Mouse (Mus musculus) cerebellum, adult 11 months (tissue): ENCODE data around the gene Pik3r5.

Experiments used
- DNase-seq: peaks from one replicate; pipeline ENCODE4 v3.0.0; 2022

The Pik3r5 gene

DNA sequence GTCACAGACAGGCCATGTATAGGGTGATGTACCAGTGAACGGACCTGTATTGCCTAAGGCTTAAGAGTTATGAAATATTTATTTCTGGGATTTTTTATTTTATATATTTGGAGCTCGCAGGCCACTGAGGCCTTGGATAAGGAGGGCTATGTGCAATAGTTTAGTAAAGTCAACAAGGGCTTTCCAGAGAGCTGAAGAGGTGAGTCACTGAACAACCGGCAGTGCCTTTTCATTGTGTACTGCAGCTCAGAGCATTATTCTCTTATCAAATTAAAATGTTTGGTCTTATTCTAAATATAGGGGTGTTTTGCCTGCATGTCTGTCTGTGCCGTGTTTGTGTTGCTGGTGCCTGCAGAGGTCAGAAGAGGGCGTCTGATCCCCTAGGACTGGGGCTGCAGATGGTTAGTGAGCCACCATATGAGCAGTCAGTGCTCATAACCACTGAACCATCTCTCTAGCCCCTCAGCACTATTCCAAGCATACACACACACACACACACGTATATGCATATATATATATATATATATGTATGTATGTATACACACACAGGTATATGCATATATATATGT, 56.4 kb downstream of the Pik3r5 start:
- no peak for DNase-seq

DNA sequence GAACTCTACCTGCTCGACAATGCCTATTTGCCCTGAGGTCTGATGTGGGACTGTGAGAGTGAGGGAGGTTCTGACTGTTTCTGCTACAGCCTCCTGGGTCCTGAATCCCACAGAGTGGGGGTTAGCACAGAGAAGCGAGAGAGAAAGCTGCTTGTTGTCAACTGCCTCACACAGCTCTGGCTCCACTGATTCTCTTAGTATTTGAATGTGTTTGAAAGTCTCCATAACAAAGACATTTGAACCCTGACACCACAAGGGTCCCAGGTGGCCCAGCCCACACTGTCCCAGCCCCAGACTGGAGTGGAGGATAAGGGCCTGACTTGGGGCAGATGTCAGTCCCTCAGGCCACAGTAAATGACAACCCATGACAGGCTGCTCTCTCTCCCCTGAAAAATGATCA, 57.3 kb downstream of the Pik3r5 start:
- no peak for DNase-seq

DNA sequence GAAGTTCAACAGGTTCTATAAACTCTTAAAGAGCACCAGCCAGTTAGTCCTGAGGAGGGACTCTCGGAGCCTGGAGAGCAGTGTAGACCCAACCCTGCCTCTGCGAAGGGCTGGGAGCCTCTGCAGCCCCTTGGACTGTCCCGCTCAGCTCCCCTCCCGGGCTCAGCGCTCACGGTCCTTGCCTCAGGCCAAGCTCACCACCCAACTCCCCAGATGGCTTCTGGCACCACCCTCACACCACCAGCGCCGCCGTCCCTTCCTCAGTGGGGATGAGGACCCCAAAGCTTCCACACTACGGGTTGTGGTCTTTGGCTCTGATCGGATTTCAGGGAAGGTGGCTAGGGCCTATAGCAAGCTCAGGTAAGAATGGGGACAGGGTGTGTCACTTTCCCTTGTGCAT, 60.7 kb downstream of the Pik3r5 start:
- no peak for DNase-seq

DNA sequence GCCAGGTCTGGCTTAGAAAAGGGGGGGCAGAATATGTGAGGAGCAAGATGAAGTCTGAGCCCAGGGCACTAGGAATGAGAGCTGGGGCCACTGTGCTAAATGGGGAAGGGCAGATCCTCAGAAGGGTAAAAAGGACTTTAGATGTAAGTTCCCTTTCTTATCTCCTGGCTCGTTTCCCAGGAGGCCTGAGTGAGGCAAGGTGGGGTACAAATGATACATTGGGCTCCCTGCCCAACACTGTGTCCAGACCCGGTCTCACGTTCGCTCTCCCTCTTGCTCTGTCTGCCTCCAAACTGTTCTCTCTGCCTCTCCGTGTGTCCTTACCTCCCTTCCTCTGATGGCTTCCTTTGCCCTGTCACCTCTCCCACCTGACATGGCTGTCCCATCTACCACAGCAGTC, 61.8 kb downstream of the Pik3r5 start:
- DNase-seq = no peak

DNA sequence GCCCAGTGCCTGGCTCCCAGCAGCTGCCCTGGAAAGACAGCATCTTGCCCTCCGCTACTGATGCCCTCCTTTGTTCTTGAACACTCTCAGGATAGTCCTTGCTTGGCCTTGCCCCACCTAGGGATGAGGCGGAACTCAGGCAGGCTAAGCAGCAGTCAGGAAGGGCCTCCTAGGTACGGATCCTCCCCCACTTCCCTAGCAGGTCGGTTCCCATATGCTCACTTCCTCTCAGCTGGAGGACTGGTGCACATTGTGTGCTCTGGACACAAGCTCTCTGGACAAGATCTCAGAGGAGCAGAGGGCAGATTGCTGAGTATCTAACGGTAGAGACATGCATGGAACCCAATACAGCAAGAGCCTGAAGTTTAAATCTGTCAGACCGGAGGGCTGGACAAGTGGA, 65.2 kb downstream of the Pik3r5 start:
- DNase-seq = no peak

DNA sequence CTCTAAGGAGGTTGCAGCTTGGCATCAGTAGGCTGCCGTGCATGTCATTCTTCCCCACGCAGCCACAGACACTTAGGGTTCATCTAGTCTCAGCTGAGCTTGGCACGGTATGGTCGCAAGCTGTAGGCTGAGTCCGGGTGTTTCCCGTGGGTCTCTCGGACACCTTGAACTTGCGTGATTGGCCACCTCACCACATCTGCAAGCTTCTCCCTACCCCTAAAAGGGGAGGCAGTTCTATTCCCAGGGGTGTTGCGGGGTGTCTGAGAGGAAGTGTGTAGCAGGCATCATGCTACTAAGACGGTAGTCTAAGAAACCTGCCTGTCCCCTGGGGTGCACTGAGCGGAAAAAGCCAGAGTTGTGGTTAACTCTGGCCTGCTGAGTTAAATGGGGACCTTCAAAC, 66.6 kb downstream of the Pik3r5 start:
- DNase-seq = no peak

DNA sequence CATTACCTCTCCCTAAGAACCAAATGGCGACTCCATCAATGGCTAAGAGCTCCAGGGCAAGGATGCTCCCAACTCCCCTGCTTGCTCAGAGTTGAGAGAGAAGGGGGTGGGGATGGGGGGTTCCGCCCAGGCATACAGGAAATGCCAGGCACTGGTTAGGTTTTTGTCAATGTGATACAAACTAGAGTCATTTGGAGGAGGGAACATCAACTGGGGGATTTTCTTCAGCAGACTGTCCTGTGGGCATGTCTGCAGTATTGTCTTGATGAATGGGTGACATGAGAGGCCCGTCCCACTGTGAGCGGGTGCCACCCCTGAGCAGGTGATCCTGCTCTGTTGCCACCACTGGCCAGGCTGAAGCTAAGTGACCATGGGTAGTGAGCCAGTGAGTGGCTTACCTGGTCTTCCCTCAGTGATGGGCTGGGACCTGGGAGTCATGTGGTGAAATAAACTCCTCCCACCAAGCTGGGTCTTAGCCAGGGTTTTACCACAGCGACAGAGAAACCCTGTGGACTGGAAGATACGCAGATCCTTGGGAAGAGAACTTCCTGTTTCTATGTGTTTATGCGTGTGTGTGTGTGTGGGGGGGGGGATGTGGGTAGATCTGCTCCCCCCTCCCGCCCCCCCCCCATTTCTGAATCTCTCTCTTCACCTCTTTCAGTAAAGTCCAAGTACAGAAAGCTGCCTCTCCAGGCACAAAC, 67.2 kb downstream of the Pik3r5 start:
- DNase-seq = no peak

DNA sequence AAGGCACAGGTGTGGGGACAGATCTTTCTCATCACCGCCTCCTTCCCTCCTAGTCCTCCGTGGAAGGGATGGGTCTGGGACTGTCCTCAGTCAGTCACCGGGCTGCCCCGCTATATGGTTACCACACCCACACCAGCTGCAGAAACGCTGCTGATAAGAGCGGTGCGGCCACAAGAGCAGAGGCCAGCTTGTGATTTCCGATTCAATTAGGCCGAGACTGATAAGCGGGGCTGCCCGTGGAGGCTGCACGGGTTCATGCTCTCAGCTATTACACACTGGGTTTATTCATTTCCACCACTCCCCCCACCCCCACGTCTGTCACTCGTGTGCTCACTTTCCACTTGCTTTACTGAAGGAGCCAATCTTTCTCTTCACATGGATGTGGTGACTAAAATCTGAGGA, 69.0 kb downstream of the Pik3r5 start:
- no peak for DNase-seq

DNA sequence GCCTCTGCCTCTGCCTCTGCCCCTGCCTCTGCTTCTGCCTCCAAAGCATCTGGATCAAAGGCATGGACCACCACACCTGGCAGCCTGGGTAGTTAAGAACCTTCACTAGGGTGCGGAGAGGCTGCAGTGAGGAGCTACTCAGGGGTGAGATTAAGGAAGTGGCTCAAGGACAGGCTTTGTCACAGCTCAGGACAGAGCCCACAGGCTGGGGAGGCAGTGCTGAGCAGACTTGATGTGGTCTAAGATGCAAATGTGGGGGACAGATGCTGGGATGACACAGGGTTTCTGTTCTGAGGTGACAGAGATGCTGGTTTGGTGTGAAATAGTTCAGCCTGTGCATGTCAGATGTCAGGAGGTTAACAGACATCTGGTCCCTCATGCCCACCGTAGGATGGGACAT, 70.5 kb downstream of the Pik3r5 start:
- DNase-seq = no peak

DNA sequence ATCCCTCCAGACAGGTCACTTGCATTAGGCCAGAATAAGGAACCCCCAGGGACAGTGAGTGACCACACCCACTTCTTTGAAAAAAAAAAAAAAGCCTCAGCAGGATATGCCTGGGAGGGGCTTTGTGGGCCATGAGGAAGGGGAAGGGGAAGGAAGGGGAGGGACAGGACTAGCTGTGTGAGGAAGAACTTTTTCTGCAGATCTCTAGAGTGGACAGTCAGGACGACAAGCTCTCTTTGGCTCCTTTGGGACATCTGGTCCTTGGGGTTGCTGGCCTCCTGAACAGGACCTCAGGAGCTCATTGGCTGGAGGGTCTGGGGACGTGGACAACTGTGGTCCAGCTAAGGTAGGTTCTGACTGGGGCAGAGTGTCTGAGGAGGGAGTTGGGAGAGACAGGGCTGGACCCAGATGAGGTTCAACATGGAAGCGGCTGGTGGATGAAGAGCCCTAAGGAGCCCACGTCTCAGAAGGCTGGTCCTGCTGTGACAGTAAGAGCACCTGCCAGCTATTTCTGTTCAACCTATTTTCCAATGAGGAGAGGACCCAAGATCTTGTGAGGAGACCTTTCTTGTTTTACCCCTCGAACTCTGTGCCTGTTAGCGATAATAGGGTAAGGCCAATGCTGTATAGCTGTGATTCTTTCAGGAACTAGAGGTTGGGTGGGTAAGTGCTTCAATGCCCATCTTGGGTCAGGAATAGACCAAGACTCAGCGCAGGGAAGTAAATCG, 71.1 kb downstream of the Pik3r5 start, which contains the start of gene Pik3r6:
Gene Pik3r6 (plus strand): TSS at position 118 of the 728 bp plus-strand sequence.
- no peak for DNase-seq

DNA sequence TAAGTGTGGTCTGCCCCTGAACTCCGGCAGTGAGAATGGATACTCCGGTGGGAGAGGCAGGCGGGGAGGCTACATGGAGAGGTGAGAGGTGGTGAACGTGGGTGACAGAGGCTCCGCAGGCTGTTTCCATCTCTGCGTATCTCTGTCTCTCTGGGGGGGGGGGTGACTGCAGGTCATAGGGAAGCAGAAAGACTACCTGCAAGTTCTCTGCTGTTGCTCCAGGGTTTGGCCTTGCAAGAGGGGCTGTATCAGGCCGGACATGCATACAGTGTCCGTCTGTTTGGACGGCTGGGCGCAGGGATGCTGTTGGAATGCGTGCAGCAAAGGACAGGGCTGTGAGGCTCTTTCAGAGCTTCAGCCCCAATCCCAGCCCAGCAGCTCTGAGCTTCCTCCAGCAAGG, 73.0 kb downstream of the Pik3r5 start:
- no peak for DNase-seq

DNA sequence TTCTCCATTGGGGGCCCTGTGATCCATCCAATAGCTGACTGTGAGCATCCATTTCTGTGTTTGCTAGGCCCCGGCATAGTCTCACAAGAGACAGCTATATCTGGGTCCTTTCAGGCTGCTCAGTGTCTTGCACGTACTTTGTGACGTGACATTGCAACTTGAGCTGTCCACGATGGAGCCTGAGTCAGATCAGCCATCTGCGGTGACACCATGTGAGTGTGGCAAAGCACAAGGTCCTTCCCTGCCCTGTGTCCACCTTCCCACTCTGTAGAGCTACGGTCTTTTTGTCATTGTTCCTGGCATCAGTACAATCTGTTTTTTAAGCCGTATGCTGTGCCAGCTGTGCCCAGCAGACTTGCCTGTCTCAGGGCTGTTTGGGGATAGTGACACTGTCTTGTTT, 75.3 kb downstream of the Pik3r5 start:
- no peak for DNase-seq

DNA sequence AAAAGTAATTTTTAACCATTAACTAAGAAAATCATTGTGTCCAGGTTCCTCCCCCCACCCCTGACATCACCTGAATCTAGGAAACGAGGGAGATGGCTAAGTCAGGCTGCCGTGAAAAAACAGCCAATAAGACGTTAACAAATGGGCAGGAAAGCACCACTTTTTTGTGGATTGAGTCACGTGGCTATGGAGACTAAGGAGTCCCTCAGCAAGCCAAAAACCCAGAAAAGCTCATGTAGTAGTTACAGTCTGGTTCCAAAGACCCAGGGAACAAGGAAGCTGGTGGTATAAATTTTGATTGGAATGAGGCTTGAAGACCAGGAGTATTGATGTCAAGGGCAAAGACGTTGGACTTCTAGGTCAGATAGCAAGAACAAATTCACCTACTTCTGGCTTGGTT, 76.7 kb downstream of the Pik3r5 start:
- DNase-seq = no peak

DNA sequence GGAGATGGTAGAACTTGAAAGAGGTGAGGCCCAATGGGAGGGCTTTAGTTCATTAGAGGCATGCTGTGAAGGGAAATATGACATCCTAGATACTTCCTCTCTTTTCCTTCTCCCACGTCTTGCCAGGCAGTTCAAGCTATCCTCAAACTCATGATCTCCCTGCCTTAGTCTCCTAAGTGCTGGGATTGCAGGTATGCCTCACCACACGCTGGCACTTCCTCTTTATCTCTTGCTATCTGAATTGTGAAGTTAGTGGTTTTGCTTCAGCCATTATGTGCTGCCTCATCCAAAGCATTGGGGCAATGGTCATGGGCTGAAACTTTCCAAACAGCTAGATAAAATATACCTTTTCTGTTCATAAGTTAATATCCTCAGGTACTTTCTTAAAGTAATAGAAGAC, 77.3 kb downstream of the Pik3r5 start:
- DNase-seq = no peak

DNA sequence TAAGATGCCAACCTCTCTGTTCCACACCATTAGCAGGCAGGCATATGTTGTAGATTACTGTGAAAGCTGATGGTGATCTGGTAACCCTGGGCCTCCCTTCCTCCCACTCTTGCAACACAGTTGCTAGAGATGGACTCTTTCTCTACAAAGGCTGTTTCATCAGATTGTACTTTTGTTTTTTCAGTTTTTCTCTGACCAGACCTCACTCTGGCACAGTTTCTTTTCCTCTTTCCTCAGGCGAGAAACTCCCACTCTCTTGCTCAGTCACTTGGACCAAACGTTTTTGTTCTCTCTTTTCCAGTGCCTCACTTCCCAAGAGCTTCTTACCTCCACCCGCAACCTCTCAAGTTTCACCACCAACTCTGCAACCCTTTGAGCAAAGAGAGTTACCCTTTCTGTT, 82.0 kb downstream of the Pik3r5 start:
- no peak for DNase-seq

DNA sequence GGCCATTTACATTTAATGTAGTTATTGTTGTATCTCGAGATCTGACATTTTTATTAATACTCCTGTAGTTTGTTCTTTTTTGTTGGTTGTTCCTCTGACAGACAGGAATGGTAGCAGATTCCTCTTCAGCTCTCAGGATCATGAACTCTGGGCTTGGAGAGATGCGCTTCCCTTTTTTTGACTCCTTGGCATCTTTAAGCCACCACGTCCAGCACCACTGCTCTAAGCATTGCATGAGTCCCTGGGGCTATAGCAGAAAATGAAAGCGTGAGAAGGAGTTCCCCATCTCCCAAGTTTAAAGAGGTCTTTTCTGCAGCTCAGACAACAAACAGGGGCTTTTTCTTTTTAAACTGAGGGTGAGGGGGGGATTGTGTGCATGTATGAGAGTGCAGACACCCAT, 87.4 kb downstream of the Pik3r5 start:
- no peak for DNase-seq

DNA sequence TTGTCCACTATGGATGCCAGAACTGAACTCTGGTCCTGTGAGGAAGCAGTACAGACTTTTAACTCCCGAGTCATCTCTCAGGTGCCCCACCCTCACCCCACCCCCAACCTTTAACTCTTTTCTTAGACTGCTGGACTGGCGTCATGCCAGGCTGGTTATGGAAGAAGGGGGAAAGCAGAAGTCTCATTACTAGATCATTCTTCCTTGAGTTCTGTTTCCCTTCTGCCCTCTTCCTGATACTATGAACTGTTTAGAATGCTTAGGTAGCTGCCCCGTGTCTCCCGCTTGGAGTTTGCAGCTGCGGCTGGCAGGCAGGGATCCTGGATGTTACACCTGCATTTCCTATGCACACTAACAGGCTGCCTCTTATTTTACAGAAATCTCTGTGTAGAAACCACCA, 87.9 kb downstream of the Pik3r5 start:
- DNase-seq = no peak

DNA sequence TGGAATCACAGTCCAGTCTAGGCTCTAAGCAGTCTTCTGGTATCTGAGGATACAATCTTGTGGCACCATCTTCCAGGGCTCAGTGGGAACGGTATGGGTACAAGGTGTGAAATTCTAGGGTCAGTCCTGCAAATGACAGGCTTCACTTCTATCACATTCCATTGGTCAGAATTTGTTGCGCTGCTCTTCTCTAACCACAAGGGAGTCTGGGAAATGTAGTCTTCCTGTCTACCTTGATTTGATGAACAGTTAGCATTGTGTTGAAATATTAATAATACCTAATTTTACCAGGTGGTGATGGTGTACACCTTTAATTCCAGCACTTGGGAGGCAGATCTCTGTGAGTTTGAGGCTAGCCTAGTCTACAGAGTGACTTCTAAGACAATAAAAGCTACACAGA, 88.5 kb downstream of the Pik3r5 start:
- no peak for DNase-seq

DNA sequence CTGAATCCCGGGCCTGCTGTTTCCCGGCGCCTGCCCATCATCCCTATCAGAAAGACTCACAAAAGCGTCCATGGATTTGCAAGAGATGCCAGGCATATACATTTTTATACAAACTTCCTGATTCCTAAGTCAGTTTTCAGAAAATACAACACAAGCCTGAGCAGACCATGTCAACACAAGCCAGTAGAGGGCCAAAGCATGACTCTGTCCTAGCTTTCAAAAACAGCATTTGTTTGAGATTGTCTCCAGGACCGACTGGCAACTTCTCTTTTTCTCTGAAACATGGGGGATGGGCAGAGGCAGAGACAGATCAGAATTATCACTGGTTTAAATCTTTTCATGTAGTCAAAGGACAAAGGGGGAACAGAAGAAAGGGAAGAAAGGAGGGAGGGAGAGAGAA, 89.4 kb downstream of the Pik3r5 start:
- DNase-seq = no peak

DNA sequence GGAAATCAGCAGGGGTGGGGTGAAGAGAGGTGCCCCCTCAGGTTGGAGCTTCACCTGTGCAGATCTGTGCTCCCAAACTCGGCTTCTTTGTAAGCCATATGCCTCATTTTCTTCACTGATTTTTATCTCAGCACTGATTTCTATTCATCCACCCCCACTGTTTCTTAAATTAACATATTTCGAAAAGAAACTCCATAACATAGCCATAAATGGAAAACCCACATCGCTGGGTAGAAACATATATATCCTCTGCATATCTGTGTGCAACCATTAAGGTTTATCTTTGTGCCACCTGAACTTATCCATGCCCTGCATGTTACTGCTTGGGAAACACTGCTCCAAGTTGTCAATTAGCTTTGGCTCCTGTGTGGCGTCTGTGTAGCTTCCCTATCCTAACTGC, 94.5 kb downstream of the Pik3r5 start:
- DNase-seq = no peak

DNA sequence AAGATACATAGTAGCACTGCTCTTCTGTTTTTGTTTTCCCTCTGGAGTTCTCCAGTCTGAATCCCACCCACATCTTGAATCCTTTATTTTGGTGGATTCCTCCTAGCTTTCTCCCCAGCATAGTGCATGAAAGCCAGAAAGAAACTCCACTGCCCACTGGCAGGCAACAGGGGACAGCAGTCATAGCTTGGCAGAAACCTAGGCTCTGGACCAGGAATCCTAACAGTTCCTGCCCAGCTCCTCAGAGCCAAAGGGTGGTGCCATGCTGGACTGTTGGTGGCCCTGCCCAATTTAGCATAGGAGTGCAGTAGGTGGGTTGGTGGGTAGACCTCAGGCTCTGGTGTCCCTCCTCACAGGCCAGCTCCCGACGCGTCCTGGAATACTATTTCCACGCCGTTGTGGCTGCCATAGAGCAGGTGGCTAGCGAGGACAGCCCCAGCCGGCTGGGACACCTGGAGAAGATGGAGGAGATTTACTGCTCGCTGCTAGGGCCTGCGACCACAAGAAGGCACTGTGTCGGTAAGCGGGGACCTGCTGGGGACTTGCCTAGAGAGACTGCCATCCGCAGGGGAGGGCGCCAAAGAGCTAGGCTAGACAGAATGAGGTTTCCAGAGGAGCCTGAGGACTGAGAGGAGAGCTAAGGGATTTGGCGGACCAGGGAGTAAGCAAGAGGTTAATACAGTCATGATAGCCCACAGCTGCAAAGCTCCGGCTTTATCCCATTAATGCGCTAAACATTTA, 99.3 kb downstream of the Pik3r5 start:
- DNase-seq = peak; percentile 45

DNA sequence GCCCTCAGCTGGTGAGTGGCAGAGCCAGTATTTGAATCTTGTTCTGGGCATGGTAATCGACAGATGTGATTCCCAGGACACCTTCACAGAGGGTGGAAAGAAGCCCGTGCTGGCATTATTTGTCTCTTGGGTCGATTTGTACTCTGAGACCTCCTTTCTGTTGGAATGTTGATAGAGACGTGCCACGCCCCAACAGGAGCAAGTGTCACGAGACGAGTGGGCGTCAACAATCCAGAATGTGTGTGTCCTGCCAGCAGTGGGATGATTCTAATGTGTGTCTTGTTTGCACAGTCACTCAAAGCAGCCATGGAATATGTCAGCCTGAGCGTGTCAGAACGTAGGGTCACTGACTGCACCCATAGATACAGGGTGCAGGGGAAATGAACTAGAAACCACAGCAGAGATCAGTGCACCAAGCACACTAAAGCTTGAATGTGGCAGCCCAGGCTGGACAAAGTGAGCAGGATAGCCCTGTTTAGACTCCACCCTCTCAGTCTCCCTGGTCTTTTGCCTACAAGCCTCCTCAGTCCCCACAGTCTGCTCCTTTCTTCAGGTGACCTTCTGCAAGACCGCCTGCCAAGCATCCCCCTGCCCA, 100.1 kb downstream of the Pik3r5 start:
- no peak for DNase-seq

DNA sequence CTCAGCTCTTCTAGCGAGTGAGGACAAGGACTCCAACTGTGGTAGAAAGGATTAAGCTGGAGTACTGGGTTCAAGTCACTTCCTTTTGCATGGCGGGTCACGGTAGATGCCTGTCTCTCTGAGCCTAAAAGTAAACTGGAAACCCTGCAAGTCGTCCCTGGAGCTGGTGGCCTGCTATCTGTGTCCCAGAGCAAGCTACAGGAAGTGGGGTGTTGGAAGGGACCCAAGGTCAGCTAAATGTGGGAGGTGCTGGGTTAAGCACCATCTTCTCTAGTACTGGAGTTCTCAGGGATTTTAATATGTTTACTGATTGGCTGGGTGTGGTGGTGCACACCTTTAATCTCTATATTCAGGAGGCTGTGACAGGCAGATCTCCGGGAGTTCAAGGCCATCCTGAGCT, 100.9 kb downstream of the Pik3r5 start:
- DNase-seq = no peak
